Mouse (Mus musculus): ENCODE data around the gene Rln1. TPM values are rescaled to one million over a fixed set of nuclear protein-coding genes. Genes with fewer than 3 reads are reported as not detected.

Rln1 gene
- polyA plus RNA-seq (2014; fragmentation: Illumina TruSeq; extraction: RNeasy Lipid Tissue Mini Kit (QIAGEN cat#74804); ENCODE audit: low read depth, low replicate concordance), result not detected

DNA sequence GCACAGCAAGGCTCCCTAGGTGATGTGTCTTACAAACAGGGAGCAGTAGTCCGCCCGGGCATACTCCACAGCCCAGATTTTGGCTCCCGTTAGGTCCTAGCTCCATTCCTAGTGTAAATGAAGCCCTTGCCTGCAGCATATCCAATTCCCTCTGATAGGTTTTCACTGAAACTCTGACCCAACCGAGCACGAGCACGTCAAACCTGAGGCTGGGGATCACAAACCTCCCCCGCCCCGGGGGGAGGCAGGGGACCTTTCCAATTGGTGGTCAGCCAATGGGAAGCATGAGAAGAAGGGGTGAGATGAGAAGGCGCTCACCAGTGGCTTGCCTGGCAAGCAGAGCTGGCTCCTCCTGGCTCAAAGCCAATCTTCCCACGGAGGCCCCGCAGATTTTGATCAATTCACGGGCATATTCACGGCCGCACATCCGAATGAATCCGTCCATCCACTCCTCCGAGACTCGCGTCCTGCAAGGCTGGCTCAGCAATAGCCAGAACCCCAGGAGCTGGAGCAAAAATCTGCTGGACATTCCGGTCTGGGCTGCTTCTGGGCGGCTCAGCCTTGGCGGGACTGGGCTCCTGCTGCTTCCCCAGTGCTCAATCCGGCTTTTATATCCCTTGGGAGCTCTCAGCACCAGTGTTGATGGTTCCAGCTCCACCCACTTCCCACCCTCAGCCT lies at the start of gene Rln1:
Gene Rln1, minus strand, starts transcription at position 603 of the 678 bp plus-strand sequence.

DNA sequence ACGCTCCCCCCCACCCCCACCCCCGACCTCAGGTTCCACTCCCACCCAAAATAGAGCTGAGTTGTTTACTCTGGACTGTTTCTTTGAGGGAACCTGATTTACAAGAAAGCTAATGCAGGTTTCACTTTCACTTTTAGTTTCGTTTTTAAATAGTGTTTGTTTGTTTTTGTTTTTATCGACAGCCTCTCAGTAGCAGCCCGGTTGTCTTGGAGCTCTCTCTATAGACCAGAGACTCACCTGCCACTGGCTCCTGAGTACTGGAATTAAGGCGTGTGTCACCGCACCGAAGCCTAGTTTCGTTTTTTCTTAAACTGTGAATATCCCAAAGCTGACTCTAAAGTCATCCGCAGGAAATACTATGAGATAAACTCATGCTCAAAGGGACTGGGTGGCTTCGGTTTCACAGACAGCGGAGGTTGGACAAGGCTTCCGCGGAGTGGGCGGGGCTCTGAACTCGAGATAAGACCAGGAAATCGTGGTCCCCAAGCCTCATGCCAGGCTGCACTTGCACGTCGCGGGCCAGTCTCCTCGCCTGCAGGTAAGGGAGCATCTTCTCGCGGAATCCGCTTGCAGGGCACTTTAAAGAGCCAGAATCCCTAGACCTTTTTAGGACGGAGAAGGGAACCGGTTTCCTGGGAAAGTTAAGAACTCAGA lies 32.6 kb upstream of the Rln1 start, which contains the start of the genes Plgrkt and Cd274:
Gene Plgrkt, minus strand, starts transcription at position 422 of the 654 bp plus-strand sequence.
Gene Cd274, plus strand, starts transcription at position 487 of the 654 bp plus-strand sequence.

GRCm38 (mm10) chr19:29325053-29325851 lies 9.2 kb downstream of the Rln1 start, which contains the start of gene Insl6:
TSS of gene Insl6 (minus strand) at chr19:29325356.

Other genes with a start within 250 kb of the Rln1 start
- 18.8 TPM for gene Rcl1, start 233.3 kb downstream of the Rln1 start, polyA plus RNA-seq (2014; fragmentation: Illumina TruSeq; extraction: RNeasy Lipid Tissue Mini Kit (QIAGEN cat#74804); ENCODE audit: low read depth, low replicate concordance)
- 26.7 TPM for gene Jak2, start 82.8 kb downstream of the Rln1 start, polyA plus RNA-seq (2014; fragmentation: Illumina TruSeq; extraction: RNeasy Lipid Tissue Mini Kit (QIAGEN cat#74804); ENCODE audit: low read depth, low replicate concordance)
- 26.4 TPM for gene Insl6, start 9.3 kb downstream of the Rln1 start, polyA plus RNA-seq (2014; fragmentation: Illumina TruSeq; extraction: RNeasy Lipid Tissue Mini Kit (QIAGEN cat#74804); ENCODE audit: low read depth, low replicate concordance)
- 82.8 TPM for gene Plgrkt, start 32.7 kb upstream of the Rln1 start, polyA plus RNA-seq (2014; fragmentation: Illumina TruSeq; extraction: RNeasy Lipid Tissue Mini Kit (QIAGEN cat#74804); ENCODE audit: low read depth, low replicate concordance)
- gene Cd274, start 32.8 kb upstream of the Rln1 start, polyA plus RNA-seq (2014; fragmentation: Illumina TruSeq; extraction: RNeasy Lipid Tissue Mini Kit (QIAGEN cat#74804); ENCODE audit: low read depth, low replicate concordance), result 6.6 TPM
- not detected for gene Pdcd1lg2, start 76.2 kb upstream of the Rln1 start, polyA plus RNA-seq (2014; fragmentation: Illumina TruSeq; extraction: RNeasy Lipid Tissue Mini Kit (QIAGEN cat#74804); ENCODE audit: low read depth, low replicate concordance)
- 14.6 TPM for gene Ric1, start 187.6 kb upstream of the Rln1 start, polyA plus RNA-seq (2014; fragmentation: Illumina TruSeq; extraction: RNeasy Lipid Tissue Mini Kit (QIAGEN cat#74804); ENCODE audit: low read depth, low replicate concordance)